Mouse (Mus musculus): ENCODE results near the gene Sema6d. TPM values are rescaled to one million over a fixed set of nuclear protein-coding genes. Genes with fewer than 3 reads are reported as not detected.

The Sema6d gene
- polyA plus RNA-seq, 1 experiment from 2014 or later: 14.6 TPM

GRCm38 (mm10) chr2:124653161-124653560 is 563.4 kb downstream of the Sema6d start:
- DNase-seq (ENCODE audit: low spot score) (no peak), ATAC-seq (ENCODE audit: low read depth) (no peak)
- 88% methylated on average over 7 of the region's 7 CpGs for WGBS
- Histone ChIP-seq H3K4me1 (ENCODE audit: control insufficient read depth, insufficient read depth, low read length) (0 out of 2 replicates have a peak, but pooled peaks cover 3% of the 10 kb centered on the region), H3K4me3 (ENCODE audit: low read depth, low read length) (no peak overlapping the region), H3K4me2 (ENCODE audit: low read depth, low read length) (no peak overlapping the region), H3K9ac (ENCODE audit: low read depth, low read length) (no peak overlapping the region), H3K27ac (replicated peaks; ENCODE audit: low read depth, low read length) (no peak overlapping the region), H3K9me3 (ENCODE audit: control insufficient read depth, low read length) (no peaks in the 10 kb centered on the region), H3K27me3 (replicated peaks; ENCODE audit: control insufficient read depth, insufficient read depth, low read length) (no peaks in the 10 kb centered on the region), H3K36me3 (ENCODE audit: control insufficient read depth, insufficient read depth, low read length) (peaks cover 33% of the 10 kb centered on the region)

GRCm38 (mm10) chr2:124657358-124657757 is 567.6 kb downstream of the Sema6d start:
- H3K27me3 ChIP-seq (replicated peaks; ENCODE audit: control insufficient read depth, insufficient read depth, low read length): no peaks in the 10 kb centered on the region
- no peak overlapping the region for H3K27ac ChIP-seq (replicated peaks; ENCODE audit: low read depth, low read length)
- H3K9me3 ChIP-seq (ENCODE audit: control insufficient read depth, low read length): no peaks in the 10 kb centered on the region
- H3K4me1 ChIP-seq (ENCODE audit: control insufficient read depth, insufficient read depth, low read length): no peaks in the 10 kb centered on the region
- DNase-seq (ENCODE audit: low spot score) (no peak), ATAC-seq (ENCODE audit: low read depth) (no peak)
- H3K4me2 ChIP-seq (ENCODE audit: low read depth, low read length): no peak overlapping the region
- no peak overlapping the region for H3K9ac ChIP-seq (ENCODE audit: low read depth, low read length)
- no peak overlapping the region for H3K4me3 ChIP-seq (ENCODE audit: low read depth, low read length)
- H3K36me3 ChIP-seq (ENCODE audit: control insufficient read depth, insufficient read depth, low read length): peaks cover 62% of the 10 kb centered on the region
- WGBS: 87% methylated on average over 11 of the region's 11 CpGs

- Histone ChIP-seq H3K9ac (ENCODE audit: low read depth, low read length) (no peak overlapping the region), H3K27me3 (replicated peaks; ENCODE audit: control insufficient read depth, insufficient read depth, low read length) (no peaks in the 10 kb centered on the region), H3K36me3 (ENCODE audit: control insufficient read depth, insufficient read depth, low read length) (peaks cover 62% of the 10 kb centered on the region), H3K4me1 (ENCODE audit: control insufficient read depth, insufficient read depth, low read length) (no peaks in the 10 kb centered on the region), H3K4me2 (ENCODE audit: low read depth, low read length) (no peak overlapping the region), H3K4me3 (ENCODE audit: low read depth, low read length) (no peak overlapping the region), H3K9me3 (ENCODE audit: control insufficient read depth, low read length) (no peaks in the 10 kb centered on the region), H3K27ac (replicated peaks; ENCODE audit: low read depth, low read length) (no peak overlapping the region)
- no peak for ATAC-seq (ENCODE audit: low read depth)
- no peak for DNase-seq (ENCODE audit: low spot score)
- WGBS: 95% methylated on average over 14 of the region's 14 CpGs
These were observed 568.6 kb downstream of the Sema6d start for GRCm38 (mm10) chr2:124658374-124658773.

- Histone ChIP-seq H3K27ac (replicated peaks; ENCODE audit: low read depth, low read length) (no peak overlapping the region), H3K4me3 (ENCODE audit: low read depth, low read length) (no peak overlapping the region), H3K9ac (ENCODE audit: low read depth, low read length) (no peak overlapping the region), H3K9me3 (ENCODE audit: control insufficient read depth, low read length) (no peaks in the 10 kb centered on the region), H3K4me2 (ENCODE audit: low read depth, low read length) (no peak overlapping the region), H3K27me3 (replicated peaks; ENCODE audit: control insufficient read depth, insufficient read depth, low read length) (no peaks in the 10 kb centered on the region), H3K4me1 (ENCODE audit: control insufficient read depth, insufficient read depth, low read length) (no peaks in the 10 kb centered on the region), H3K36me3 (ENCODE audit: control insufficient read depth, insufficient read depth, low read length) (peaks cover 75% of the 10 kb centered on the region)
- no peak for ATAC-seq (ENCODE audit: low read depth)
- WGBS: 91% methylated on average over 13 of the region's 13 CpGs
- no peak for DNase-seq (ENCODE audit: low spot score)
These were observed 569.8 kb downstream of the Sema6d start for GRCm38 (mm10) chr2:124659601-124660000.

DNA sequence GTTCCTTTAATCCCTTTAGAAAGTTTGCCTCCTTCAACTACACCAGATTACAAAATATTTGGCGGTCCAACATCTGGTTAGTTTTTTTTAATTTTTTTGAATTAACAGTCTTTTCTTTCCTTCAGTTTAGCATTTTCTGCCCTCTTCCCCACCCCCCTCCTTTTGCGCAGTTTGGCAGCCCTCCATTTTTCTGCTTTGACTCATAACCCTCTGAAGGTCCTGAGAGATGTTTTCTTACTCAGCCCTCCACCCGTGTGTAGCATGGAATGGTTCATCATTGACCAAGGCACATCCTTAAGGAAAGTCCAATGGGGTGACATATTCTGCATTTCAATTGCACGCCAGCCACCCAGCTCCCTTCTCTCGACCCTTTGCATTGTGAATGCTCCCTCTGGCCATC is 570.9 kb downstream of the Sema6d start:
- no peak for ATAC-seq (ENCODE audit: low read depth)
- 84% methylated on average over 5 of the region's 5 CpGs for WGBS
- Histone ChIP-seq H3K4me1 (ENCODE audit: control insufficient read depth, insufficient read depth, low read length) (no peaks in the 10 kb centered on the region), H3K4me2 (ENCODE audit: low read depth, low read length) (no peak overlapping the region), H3K27me3 (replicated peaks; ENCODE audit: control insufficient read depth, insufficient read depth, low read length) (no peaks in the 10 kb centered on the region), H3K9me3 (ENCODE audit: control insufficient read depth, low read length) (no peaks in the 10 kb centered on the region), H3K27ac (replicated peaks; ENCODE audit: low read depth, low read length) (no peak overlapping the region), H3K9ac (ENCODE audit: low read depth, low read length) (no peak overlapping the region), H3K4me3 (ENCODE audit: low read depth, low read length) (no peak overlapping the region), H3K36me3 (ENCODE audit: control insufficient read depth, insufficient read depth, low read length) (peaks cover 75% of the 10 kb centered on the region)
- no peak for DNase-seq (ENCODE audit: low spot score)

GRCm38 (mm10) chr2:124661316-124661715 is 571.5 kb downstream of the Sema6d start:
- ATAC-seq (ENCODE audit: low read depth) (no peak), DNase-seq (ENCODE audit: low spot score) (no peak)
- WGBS: 92% methylated on average over 9 of the region's 9 CpGs
- Histone ChIP-seq H3K27me3 (replicated peaks; ENCODE audit: control insufficient read depth, insufficient read depth, low read length) (no peaks in the 10 kb centered on the region), H3K9me3 (ENCODE audit: control insufficient read depth, low read length) (no peaks in the 10 kb centered on the region), H3K9ac (ENCODE audit: low read depth, low read length) (no peak overlapping the region), H3K27ac (replicated peaks; ENCODE audit: low read depth, low read length) (no peak overlapping the region), H3K4me1 (ENCODE audit: control insufficient read depth, insufficient read depth, low read length) (no peaks in the 10 kb centered on the region), H3K4me2 (ENCODE audit: low read depth, low read length) (no peak overlapping the region), H3K4me3 (ENCODE audit: low read depth, low read length) (no peak overlapping the region), H3K36me3 (ENCODE audit: control insufficient read depth, insufficient read depth, low read length) (peaks cover 72% of the 10 kb centered on the region)

- H3K4me1 ChIP-seq (ENCODE audit: control insufficient read depth, insufficient read depth, low read length): no peaks in the 10 kb centered on the region
- ATAC-seq (ENCODE audit: low read depth) (no peak), DNase-seq (ENCODE audit: low spot score) (no peak)
- peaks cover 67% of the 10 kb centered on the region for H3K36me3 ChIP-seq (ENCODE audit: control insufficient read depth, insufficient read depth, low read length)
- H3K4me3 ChIP-seq (ENCODE audit: low read depth, low read length): no peak overlapping the region
- H3K4me2 ChIP-seq (ENCODE audit: low read depth, low read length): no peak overlapping the region
- no peaks in the 10 kb centered on the region for H3K9me3 ChIP-seq (ENCODE audit: control insufficient read depth, low read length)
- no peaks in the 10 kb centered on the region for H3K27me3 ChIP-seq (replicated peaks; ENCODE audit: control insufficient read depth, insufficient read depth, low read length)
- 31% methylated on average over 5 of the region's 5 CpGs for WGBS
- H3K27ac ChIP-seq (replicated peaks; ENCODE audit: low read depth, low read length): no peak overlapping the region
- H3K9ac ChIP-seq (ENCODE audit: low read depth, low read length): no peak overlapping the region
These were observed 572.5 kb downstream of the Sema6d start for GRCm38 (mm10) chr2:124662257-124662656.

DNA sequence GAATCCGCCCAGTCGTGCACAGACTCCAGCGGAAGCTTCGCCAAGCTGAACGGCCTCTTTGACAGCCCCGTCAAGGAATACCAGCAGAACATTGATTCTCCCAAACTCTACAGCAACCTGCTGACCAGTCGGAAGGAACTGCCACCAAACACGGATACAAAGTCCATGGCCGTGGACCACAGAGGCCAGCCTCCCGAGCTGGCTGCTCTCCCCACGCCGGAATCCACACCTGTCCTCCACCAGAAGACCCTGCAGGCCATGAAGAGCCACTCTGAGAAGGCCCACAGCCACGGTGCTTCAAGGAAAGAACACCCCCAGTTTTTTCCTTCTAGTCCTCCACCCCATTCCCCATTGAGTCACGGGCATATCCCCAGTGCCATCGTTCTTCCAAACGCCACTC is 574.4 kb downstream of the Sema6d start:
- DNase-seq (ENCODE audit: low spot score) (no peak), ATAC-seq (ENCODE audit: low read depth) (no peak)
- Histone ChIP-seq H3K27ac (replicated peaks; ENCODE audit: low read depth, low read length) (no peak overlapping the region), H3K4me2 (ENCODE audit: low read depth, low read length) (no peak overlapping the region), H3K4me1 (ENCODE audit: control insufficient read depth, insufficient read depth, low read length) (no peaks in the 10 kb centered on the region), H3K9ac (ENCODE audit: low read depth, low read length) (no peak overlapping the region), H3K36me3 (ENCODE audit: control insufficient read depth, insufficient read depth, low read length) (peaks cover 48% of the 10 kb centered on the region), H3K9me3 (ENCODE audit: control insufficient read depth, low read length) (no peaks in the 10 kb centered on the region), H3K4me3 (ENCODE audit: low read depth, low read length) (no peak overlapping the region), H3K27me3 (replicated peaks; ENCODE audit: control insufficient read depth, insufficient read depth, low read length) (no peaks in the 10 kb centered on the region)
- 97% methylated on average over 16 of the region's 16 CpGs for WGBS

DNA sequence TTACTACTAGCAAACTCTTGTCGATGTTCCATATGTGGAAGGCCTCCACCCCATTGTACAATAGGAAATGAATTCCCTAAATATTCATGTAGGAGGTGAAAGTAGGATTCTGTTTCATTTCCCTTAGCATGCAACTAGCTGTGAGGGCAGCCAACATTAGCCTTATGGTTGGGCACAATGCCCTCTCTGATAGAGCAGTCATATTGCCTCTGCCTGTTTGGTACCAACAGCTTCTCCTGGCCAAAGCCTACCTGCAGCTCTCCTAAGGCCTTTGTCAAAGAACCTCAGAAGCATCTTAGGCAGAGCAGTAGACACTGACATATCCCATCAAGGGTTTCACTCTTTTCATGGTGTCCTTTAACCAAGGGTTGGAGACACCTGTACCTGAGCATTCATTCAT is 578.7 kb downstream of the Sema6d start:
- no peaks in the 10 kb centered on the region for H3K4me1 ChIP-seq (ENCODE audit: control insufficient read depth, insufficient read depth, low read length)
- 85% methylated on average over 1 of the region's 1 CpGs for WGBS
- H3K27me3 ChIP-seq (replicated peaks; ENCODE audit: control insufficient read depth, insufficient read depth, low read length): no peaks in the 10 kb centered on the region
- no peak overlapping the region for H3K27ac ChIP-seq (replicated peaks; ENCODE audit: low read depth, low read length)
- no peak overlapping the region for H3K4me2 ChIP-seq (ENCODE audit: low read depth, low read length)
- no peak for ATAC-seq (ENCODE audit: low read depth)
- peaks cover 28% of the 10 kb centered on the region for H3K36me3 ChIP-seq (ENCODE audit: control insufficient read depth, insufficient read depth, low read length)
- DNase-seq (ENCODE audit: low spot score): no peak
- H3K9me3 ChIP-seq (ENCODE audit: control insufficient read depth, low read length): no peaks in the 10 kb centered on the region
- no peak overlapping the region for H3K4me3 ChIP-seq (ENCODE audit: low read depth, low read length)
- H3K9ac ChIP-seq (ENCODE audit: low read depth, low read length): no peak overlapping the region
